Mouse (Mus musculus) megakaryocyte, embryonic 14.5 days (primary cell): ENCODE measurements around the gene Strip1.

ENCODE experiments used
- FLI1 ChIP-seq: IDR thresholded peaks from 2 replicates; pipeline ENCODE4 v1.6.1; 2012; ENCODE audit warnings: low read length, inconsistent platforms, mixed read lengths
- GATA1 ChIP-seq: IDR thresholded peaks from 3 replicates; pipeline ENCODE4 v1.6.1; 2012; ENCODE audit warnings: mixed read lengths, low read length, inconsistent platforms, borderline replicate concordance

DNA sequence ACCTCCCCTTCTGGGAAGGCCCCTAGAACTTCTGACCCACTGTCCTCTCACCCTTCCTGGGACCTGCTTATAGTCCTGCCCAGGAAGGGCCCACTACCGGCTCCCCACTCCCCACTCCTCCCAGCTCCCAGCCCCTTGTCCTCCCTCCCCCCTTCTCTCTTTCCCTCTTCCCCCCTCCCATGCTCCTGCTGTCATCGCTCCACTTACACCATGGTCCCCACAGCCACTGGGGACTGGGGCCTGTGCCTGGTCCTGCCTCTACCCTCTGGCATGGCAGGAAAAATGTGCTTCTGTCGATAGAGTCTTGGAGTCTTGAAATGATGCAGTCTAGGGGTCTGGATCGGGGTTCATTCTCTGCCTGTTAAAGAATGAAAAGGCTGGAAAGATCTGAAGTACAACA is 67.6 kb downstream of the Strip1 start:
- no peak for TF ChIP-seq GATA1
- TF ChIP-seq FLI1, result no peak
